Mouse (Mus musculus) heart, adult 2 months (tissue): ENCODE data around the gene Ticrr.

Experiments
- CTCF ChIP-seq: fragments of 200-600 bp; IDR thresholded peaks from 2 replicates; pipeline ENCODE4 v1.8.1; 2022; ENCODE audit warnings: antibody characterized with exemption, mild to moderate bottlenecking, moderate library complexity
- POLR2A ChIP-seq: fragments of 200-500 bp; IDR thresholded peaks from 2 replicates; pipeline ENCODE4 v1.6.1; 2011; ENCODE audit warnings: mild to moderate bottlenecking, low read depth, low read length, control low read depth; ENCODE audit not compliant: insufficient read depth

GRCm38 (mm10) chr7:79617418-79617817, 42.6 kb upstream of the Ticrr start, which contains the start of gene Rhcg:
- no peak for TF ChIP-seq CTCF
- no peak for TF ChIP-seq POLR2A
